Mouse (Mus musculus) liver, embryonic 12.5 days (tissue): ENCODE measurements around the gene Dusp8. TPM values are rescaled to one million over a fixed set of nuclear protein-coding genes. Genes with fewer than 3 reads are reported as not detected.

Experiments
- ATAC-seq: fragments of 200-750 bp; cut with Nextera tagmentation; 2 replicates; pipeline ENCODE4 v1.8.0; 2017; ENCODE audit warnings: moderate number of reproducible peaks, mild to moderate bottlenecking, moderate library complexity
- H3K27ac ChIP-seq: fragments of 300-500 bp; sonication (generic); 2 replicates; pipeline ENCODE4 v1.5.1; 2016; ENCODE audit warnings: mild to moderate bottlenecking
- H3K27me3 ChIP-seq: fragments of 300-500 bp; sonication (generic); replicated peaks from 2 replicates; pipeline ENCODE4 v1.6.1; 2016; ENCODE audit warnings: mild to moderate bottlenecking, moderate library complexity
- H3K36me3 ChIP-seq: fragments of 300-500 bp; sonication (generic); 2 replicates; pipeline ENCODE4 v1.6.1; 2016; ENCODE audit warnings: mild to moderate bottlenecking, moderate library complexity
- H3K4me1 ChIP-seq: fragments of 300-500 bp; sonication (generic); 2 replicates; pipeline ENCODE4 v1.6.1; 2016
- H3K4me2 ChIP-seq: fragments of 300-500 bp; sonication (generic); 2 replicates; pipeline ENCODE4 v1.6.1; 2016; ENCODE audit warnings: mild to moderate bottlenecking, moderate library complexity
- H3K4me3 ChIP-seq: fragments of 300-500 bp; sonication (generic); 2 replicates; pipeline ENCODE4 v1.5.1; 2016; ENCODE audit warnings: mild to moderate bottlenecking, moderate library complexity
- H3K9ac ChIP-seq: fragments of 300-500 bp; sonication (generic); 2 replicates; pipeline ENCODE4 v1.6.1; 2016; ENCODE audit warnings: mild to moderate bottlenecking, moderate library complexity
- H3K9me3 ChIP-seq: fragments of 300-500 bp; sonication (generic); replicated peaks from 2 replicates; pipeline ENCODE4 v1.6.1; 2016; ENCODE audit warnings: mild to moderate bottlenecking, moderate library complexity
- WGBS: fragments of 180-500 bp; shearing (Covaris S2); methylation state at CpG from one replicate; pipeline ENCODE4 v1.1.7; 2016; ENCODE audit not compliant: insufficient replicate concordance; 5-methylcytosine and 5-hydroxymethylcytosine counted together
- polyA plus RNA-seq: library from polyadenylated mRNA; unstranded; fragments of >200 nt; fragmentation: Nextera tagmentation; extraction: Ambion mirVana; gene quantifications from 2 replicates; pipeline ENCODE4 v1.2.1, GENCODE M21; 2016

Dusp8 gene
- polyA plus RNA-seq, 1 experiment from 2014 or later, result 7.4 TPM

- Histone ChIP-seq H3K4me1 (peaks cover 67% of the 10 kb centered on the region), H3K36me3 (peaks cover 4% of the 10 kb centered on the region; the same call in 1 of the 2 replicates), H3K27ac (peak overlapping the region; percentile 90), H3K4me2 (peak overlapping the region; percentile 84), H3K27me3 (peaks cover 100% of the 10 kb centered on the region), H3K9me3 (no peaks in the 10 kb centered on the region), H3K9ac (peak overlapping the region; percentile 99), H3K4me3 (peak overlapping the region; percentile 87)
- 1% methylated on average over 85 of the region's 89 CpGs for WGBS
- peak; percentile 57 for ATAC-seq
These were observed 1.1 kb downstream of the Dusp8 start for GRCm38 (mm10) chr7:142094301-142095143.

GRCm38 (mm10) chr7:142093696-142094240 lies 1.9 kb downstream of the Dusp8 start:
- Histone ChIP-seq H3K27ac (peak overlapping the region; percentile 90), H3K9ac (peak overlapping the region; percentile 99), H3K36me3 (peaks cover 4% of the 10 kb centered on the region; the same call in 1 of the 2 replicates), H3K4me1 (peaks cover 74% of the 10 kb centered on the region), H3K4me3 (peak overlapping the region; percentile 87), H3K27me3 (peaks cover 100% of the 10 kb centered on the region), H3K4me2 (peak overlapping the region; percentile 84), H3K9me3 (no peaks in the 10 kb centered on the region)
- WGBS, result 27% methylated on average over 6 of the region's 6 CpGs
- ATAC-seq, result peak; percentile 35

- Histone ChIP-seq H3K4me2 (peak overlapping the region; percentile 84), H3K9ac (peak overlapping the region; percentile 99)
These were observed 2.7 kb downstream of the Dusp8 start for GRCm38 (mm10) chr7:142092991-142093390.

DNA sequence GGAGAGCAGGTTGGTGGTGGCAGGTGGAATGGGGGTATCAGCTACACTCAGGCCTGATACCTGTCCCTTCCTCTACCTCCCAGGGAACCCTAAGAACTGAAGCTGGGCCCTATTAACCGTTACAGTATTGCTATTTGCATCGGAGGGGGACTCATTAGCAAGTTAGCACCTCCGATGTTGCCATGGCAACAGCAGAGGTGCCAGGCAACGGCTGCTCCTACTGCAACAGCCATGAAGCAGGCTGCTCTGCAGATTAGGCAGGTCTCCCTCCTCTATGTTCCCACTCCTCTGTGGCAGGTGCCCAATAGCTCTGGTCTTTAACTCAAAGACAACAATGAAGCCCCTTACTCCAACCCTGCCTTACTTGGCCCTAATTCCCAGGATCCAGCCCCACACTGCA lies 3.8 kb downstream of the Dusp8 start:
- Histone ChIP-seq H3K4me1 (peaks cover 88% of the 10 kb centered on the region), H3K9me3 (no peaks in the 10 kb centered on the region), H3K4me3 (no peak overlapping the region), H3K27ac (no peak overlapping the region), H3K36me3 (peaks cover 10% of the 10 kb centered on the region), H3K9ac (peak overlapping the region; percentile 99), H3K4me2 (peak overlapping the region; percentile 84; the same call in 1 of the 2 replicates), H3K27me3 (peaks cover 89% of the 10 kb centered on the region)
- WGBS, result 13% methylated on average over 4 of the region's 4 CpGs
- ATAC-seq, result no peak

More at GRCm38 (mm10) chr7:142092991-142093390, 2.7 kb downstream of the Dusp8 start:
- 37% methylated on average over 1 of the region's 1 CpGs for WGBS
- no peak for ATAC-seq
- H3K4me1 ChIP-seq, result peaks cover 82% of the 10 kb centered on the region
- peaks cover 100% of the 10 kb centered on the region for H3K27me3 ChIP-seq
- peaks cover 9% of the 10 kb centered on the region for H3K36me3 ChIP-seq
- H3K27ac ChIP-seq, result peak overlapping the region; percentile 90
- H3K4me3 ChIP-seq, result peak overlapping the region; percentile 87
- H3K9me3 ChIP-seq, result no peaks in the 10 kb centered on the region

DNA sequence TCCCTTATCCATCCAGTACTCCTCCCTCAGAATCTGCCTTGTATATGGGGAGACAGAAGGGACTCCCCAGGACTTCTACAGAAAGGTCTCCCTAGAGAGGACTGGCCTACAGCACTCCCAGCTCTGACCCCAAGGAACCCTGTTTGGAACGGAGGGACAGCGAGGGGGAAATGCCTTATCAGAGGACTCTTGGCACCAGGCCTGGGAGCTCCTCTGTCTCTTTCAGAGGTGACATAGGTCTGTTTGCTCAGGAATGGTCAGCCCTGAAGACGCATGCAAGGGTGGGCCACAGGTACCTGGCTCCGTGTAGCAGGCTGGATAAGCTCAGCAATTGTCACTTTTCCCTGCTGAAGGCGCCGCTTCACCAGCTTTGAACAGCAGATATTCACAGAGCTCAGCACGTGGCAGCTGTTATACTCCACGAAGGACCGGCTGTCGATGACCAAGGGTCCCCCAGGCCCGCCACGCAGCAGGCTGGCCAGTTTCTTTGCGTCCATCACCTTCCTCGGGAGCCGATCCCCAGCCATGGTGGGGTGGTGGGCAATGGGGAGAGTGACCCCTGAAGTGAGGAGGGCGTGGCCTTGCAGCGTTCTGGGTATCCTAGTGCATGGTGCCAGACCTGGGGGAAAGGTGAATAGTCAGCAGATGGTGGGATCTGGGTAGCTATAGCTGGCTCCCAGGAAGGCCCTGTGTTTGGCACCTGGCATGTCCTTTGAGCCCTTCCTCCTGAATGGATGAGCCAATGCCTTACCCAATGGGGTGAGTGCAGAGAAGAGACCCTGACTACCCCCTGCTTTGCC lies 5.8 kb downstream of the Dusp8 start:
- H3K4me1 ChIP-seq, result peaks cover 98% of the 10 kb centered on the region
- peak overlapping the region; percentile 15; the same call in 1 of the 2 replicates for H3K4me2 ChIP-seq
- H3K27ac ChIP-seq, result peak overlapping the region; percentile 99
- H3K4me3 ChIP-seq, result no peak overlapping the region
- H3K9me3 ChIP-seq, result no peaks in the 10 kb centered on the region
- ATAC-seq, result no peak
- peak overlapping the region; percentile 75 for H3K9ac ChIP-seq
- 61% methylated on average over 17 of the region's 17 CpGs for WGBS
- peaks cover 79% of the 10 kb centered on the region for H3K27me3 ChIP-seq
- peaks cover 22% of the 10 kb centered on the region for H3K36me3 ChIP-seq

- peak overlapping the region; percentile 68 for H3K4me2 ChIP-seq
- no peak overlapping the region for H3K4me3 ChIP-seq
- H3K4me1 ChIP-seq, result peaks cover 98% of the 10 kb centered on the region
- H3K27ac ChIP-seq, result peak overlapping the region; percentile 99
- WGBS, result 13% methylated on average over 5 of the region's 5 CpGs
- peak; percentile 15; the same call in 1 of the 2 replicates for ATAC-seq
- H3K9me3 ChIP-seq, result no peaks in the 10 kb centered on the region
- H3K36me3 ChIP-seq, result peaks cover 32% of the 10 kb centered on the region
- H3K27me3 ChIP-seq, result peaks cover 79% of the 10 kb centered on the region
- H3K9ac ChIP-seq, result peak overlapping the region; percentile 75
These were observed 6.8 kb downstream of the Dusp8 start for GRCm38 (mm10) chr7:142088886-142089285.

GRCm38 (mm10) chr7:142087069-142087652 lies 8.5 kb downstream of the Dusp8 start:
- 43% methylated on average over 1 of the region's 1 CpGs for WGBS
- H3K27me3 ChIP-seq, result peaks cover 79% of the 10 kb centered on the region
- peak; percentile 98 for ATAC-seq
- H3K4me1 ChIP-seq, result peaks cover 86% of the 10 kb centered on the region
- peaks cover 49% of the 10 kb centered on the region for H3K36me3 ChIP-seq
- peak overlapping the region; percentile 99 for H3K27ac ChIP-seq
- no peaks in the 10 kb centered on the region for H3K9me3 ChIP-seq
- peak overlapping the region; percentile 20 for H3K4me3 ChIP-seq
- peak overlapping the region; percentile 68 for H3K4me2 ChIP-seq
- H3K9ac ChIP-seq, result peak overlapping the region; percentile 75

GRCm38 (mm10) chr7:142086159-142086905 lies 9.3 kb downstream of the Dusp8 start:
- peaks cover 82% of the 10 kb centered on the region for H3K4me1 ChIP-seq
- H3K4me2 ChIP-seq, result peak overlapping the region; percentile 68

GRCm38 (mm10) chr7:142084820-142085219 lies 10.8 kb downstream of the Dusp8 start:
- no peak for ATAC-seq
- H3K9ac ChIP-seq, result peak overlapping the region; percentile 38
- H3K4me3 ChIP-seq, result no peak overlapping the region
- H3K36me3 ChIP-seq, result peaks cover 61% of the 10 kb centered on the region
- 61% methylated on average over 3 of the region's 3 CpGs for WGBS
- no peak overlapping the region for H3K27ac ChIP-seq
- H3K27me3 ChIP-seq, result peaks cover 79% of the 10 kb centered on the region
- no peaks in the 10 kb centered on the region for H3K9me3 ChIP-seq
- H3K4me1 ChIP-seq, result peaks cover 68% of the 10 kb centered on the region
- H3K4me2 ChIP-seq, result no peak overlapping the region

More at GRCm38 (mm10) chr7:142086159-142086905, 9.3 kb downstream of the Dusp8 start:
- peaks cover 57% of the 10 kb centered on the region for H3K36me3 ChIP-seq
- H3K27ac ChIP-seq, result peak overlapping the region; percentile 99
- ATAC-seq, result peak; percentile 38; the same call in 1 of the 2 replicates
- H3K9ac ChIP-seq, result peak overlapping the region; percentile 71
- H3K9me3 ChIP-seq, result no peaks in the 10 kb centered on the region
- 50% methylated on average over 4 of the region's 4 CpGs for WGBS
- peaks cover 79% of the 10 kb centered on the region for H3K27me3 ChIP-seq
- peak overlapping the region; percentile 12; the same call in 1 of the 2 replicates for H3K4me3 ChIP-seq

DNA sequence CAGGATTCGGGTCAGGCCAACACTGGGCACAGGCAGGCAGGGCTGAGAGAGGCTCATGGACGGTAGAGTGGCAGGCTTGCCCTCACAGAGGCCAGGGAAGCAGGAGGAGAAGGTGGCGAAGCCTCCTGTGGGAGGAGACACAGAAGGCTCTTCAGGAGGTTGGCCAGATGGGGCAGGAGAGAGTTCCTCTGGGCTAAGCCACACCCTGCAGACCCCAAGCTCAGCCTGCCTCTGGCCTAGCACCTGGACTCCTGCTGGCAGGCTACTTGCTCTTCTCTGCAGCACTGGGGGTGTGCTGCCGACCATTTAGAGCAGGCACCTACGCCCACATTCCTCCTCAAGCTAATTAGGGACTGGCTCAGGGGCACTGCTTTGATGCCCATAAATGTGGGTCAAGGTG lies 11.2 kb downstream of the Dusp8 start:
- Histone ChIP-seq H3K36me3 (peaks cover 60% of the 10 kb centered on the region), H3K9me3 (no peaks in the 10 kb centered on the region), H3K4me3 (no peak overlapping the region), H3K9ac (peak overlapping the region; percentile 38), H3K27me3 (peaks cover 79% of the 10 kb centered on the region), H3K4me2 (no peak overlapping the region), H3K4me1 (peaks cover 64% of the 10 kb centered on the region), H3K27ac (no peak overlapping the region)
- 19% methylated on average over 5 of the region's 5 CpGs for WGBS
- ATAC-seq, result no peak
